Mouse (Mus musculus) erythroid progenitor cell, adult 5-6 weeks (primary cell): ENCODE measurements around the gene Zfp445. TPM values are rescaled to one million over a fixed set of nuclear protein-coding genes. Genes with fewer than 3 reads are reported as not detected.

Experiments used
- ATAC-seq: replicated peaks from 2 replicates; pipeline ENCODE4 v1.8.0; 2016; ENCODE audit warnings: moderate number of reproducible peaks, mild to moderate bottlenecking, moderate TSS enrichment, inconsistent platforms; ENCODE audit not compliant: poor library complexity, low FRiP score, severe bottlenecking
- total RNA-seq, 2 experiments: library from RNA; stranded (forward) in 1 of 2; stranded (reverse) in 1 of 2; fragments of 150-400 nt in 1 of 2; fragments of 186-747, 209-891 nt in 1 of 2; gene quantifications; 2 replicates each; pipeline versions ENCODE4 v1.2.3 to v1.2.4; 2015 to 2017; ENCODE audit warnings: low replicate concordance in 2 of 2

The Zfp445 gene
- total RNA-seq, 2 experiments from 2014 or later = 24.8 to 36.5 TPM

GRCm38 (mm10) chr9:122837680-122838079 lies 28.1 kb downstream of the Zfp445 start:
- ATAC-seq = no peak

- ATAC-seq = no peak
These were observed 28.6 kb downstream of the Zfp445 start for GRCm38 (mm10) chr9:122837216-122837615.

- no peak for ATAC-seq
These were observed 29.0 kb downstream of the Zfp445 start for GRCm38 (mm10) chr9:122836790-122837189.

- no peak for ATAC-seq
These were observed 29.7 kb downstream of the Zfp445 start for GRCm38 (mm10) chr9:122836126-122836525.

GRCm38 (mm10) chr9:122829826-122830380 lies 35.9 kb downstream of the Zfp445 start:
- no peak for ATAC-seq

- no peak for ATAC-seq
These were observed 39.1 kb downstream of the Zfp445 start for GRCm38 (mm10) chr9:122826743-122827142.

GRCm38 (mm10) chr9:122823374-122824017 lies 42.3 kb downstream of the Zfp445 start:
- ATAC-seq = no peak

GRCm38 (mm10) chr9:122815239-122815851 lies 50.5 kb downstream of the Zfp445 start:
- no peak for ATAC-seq

GRCm38 (mm10) chr9:122814775-122815174 lies 51.0 kb downstream of the Zfp445 start:
- no peak for ATAC-seq

- ATAC-seq = no peak
These were observed 53.4 kb downstream of the Zfp445 start for GRCm38 (mm10) chr9:122812386-122812785.

- ATAC-seq = no peak
These were observed 55.6 kb downstream of the Zfp445 start for GRCm38 (mm10) chr9:122810212-122810611.

- ATAC-seq = no peak
These were observed 58.6 kb downstream of the Zfp445 start for GRCm38 (mm10) chr9:122807186-122807585.

- ATAC-seq = no peak; the same call in 1 of the 2 replicates
These were observed 59.9 kb downstream of the Zfp445 start for GRCm38 (mm10) chr9:122805845-122806341.

- peak; percentile 89 for ATAC-seq
These were observed 60.6 kb downstream of the Zfp445 start, which contains the start of gene Tcaim for GRCm38 (mm10) chr9:122805053-122805844. Gene Tcaim, plus strand, starts transcription at chr9:122805539.

Other genes with a start within 250 kb of the Zfp445 start
- gene Topaz1, start 118.7 kb downstream of the Zfp445 start, total RNA-seq (2015; ENCODE audit: low replicate concordance) = not detected in 2 replicates
- gene Topaz1, start 118.7 kb downstream of the Zfp445 start, total RNA-seq (2017; ENCODE audit: low replicate concordance) = 0.13 TPM in 1 of 2 replicates, not detected in the other
- 1.1 and 1.7 TPM in 2 replicates for gene Tcaim, start 60.5 kb downstream of the Zfp445 start, total RNA-seq (2015; ENCODE audit: low replicate concordance)
- gene Tcaim, start 60.5 kb downstream of the Zfp445 start, total RNA-seq (2017; ENCODE audit: low replicate concordance) = 1.7 and 1.9 TPM in 2 replicates
- not detected in 2 replicates for gene Gm35549, start 22.0 kb downstream of the Zfp445 start, total RNA-seq (2015; ENCODE audit: low replicate concordance)
- not detected in 2 replicates for gene Gm35549, start 22.0 kb downstream of the Zfp445 start, total RNA-seq (2017; ENCODE audit: low replicate concordance)
- gene Zkscan7, start 19.7 kb upstream of the Zfp445 start, total RNA-seq (2015; ENCODE audit: low replicate concordance) = 0.72 TPM in 1 of 2 replicates, not detected in the other
- 0.23 and 0.39 TPM in 2 replicates for gene Zkscan7, start 19.7 kb upstream of the Zfp445 start, total RNA-seq (2017; ENCODE audit: low replicate concordance)
- gene Zfp105, start 57.1 kb upstream of the Zfp445 start, total RNA-seq (2015; ENCODE audit: low replicate concordance) = not detected in 2 replicates
- gene Zfp105, start 57.1 kb upstream of the Zfp445 start, total RNA-seq (2017; ENCODE audit: low replicate concordance) = 3.1 TPM in 1 of 2 replicates, not detected in the other
- 18.4 and 28.5 TPM in 2 replicates for gene 1110059G10Rik, start 85.0 kb upstream of the Zfp445 start, total RNA-seq (2015; ENCODE audit: low replicate concordance)
- 11.2 and 22.4 TPM in 2 replicates for gene 1110059G10Rik, start 85.0 kb upstream of the Zfp445 start, total RNA-seq (2017; ENCODE audit: low replicate concordance)
- gene Kif15, start 85.0 kb upstream of the Zfp445 start, total RNA-seq (2015; ENCODE audit: low replicate concordance) = 408 and 434 TPM in 2 replicates
- gene Kif15, start 85.0 kb upstream of the Zfp445 start, total RNA-seq (2017; ENCODE audit: low replicate concordance) = 484 and 1,059 TPM in 2 replicates
- 5.4 TPM in 1 of 2 replicates, not detected in the other for gene Tmem42, start 155.3 kb upstream of the Zfp445 start, total RNA-seq (2015; ENCODE audit: low replicate concordance)
- not detected in 2 replicates for gene Tmem42, start 155.3 kb upstream of the Zfp445 start, total RNA-seq (2017; ENCODE audit: low replicate concordance)
- not detected in 2 replicates for gene Tgm4, start 168.7 kb upstream of the Zfp445 start, total RNA-seq (2015; ENCODE audit: low replicate concordance)
- not detected in 2 replicates for gene Tgm4, start 168.7 kb upstream of the Zfp445 start, total RNA-seq (2017; ENCODE audit: low replicate concordance)
- 20.5 and 26.3 TPM in 2 replicates for gene Zdhhc3, start 247.2 kb upstream of the Zfp445 start, total RNA-seq (2015; ENCODE audit: low replicate concordance)
- 11.3 and 14.4 TPM in 2 replicates for gene Zdhhc3, start 247.2 kb upstream of the Zfp445 start, total RNA-seq (2017; ENCODE audit: low replicate concordance)
- gene Exosc7, start 247.2 kb upstream of the Zfp445 start, total RNA-seq (2015; ENCODE audit: low replicate concordance) = 14.3 and 21.6 TPM in 2 replicates
- gene Exosc7, start 247.2 kb upstream of the Zfp445 start, total RNA-seq (2017; ENCODE audit: low replicate concordance) = 6.6 and 26.4 TPM in 2 replicates